Mouse (Mus musculus) embryonic facial prominence, embryonic 15.5 days (tissue): ENCODE measurements at regions not wholly inside any gene's neighbourhood (a gene's known extent, or its start where the extent isn't known, plus 50 kb on each side); places are given as distances from the start of the nearest gene placed in this dataset.
"Not testable (repeated sequence)": the region's sequence is repeated elsewhere in the genome, so short reads cannot be mapped to it uniquely, and the experiment has no call there.

Source experiments
- ATAC-seq: fragments of 200-750 bp; cut with Nextera tagmentation; 2 replicates; pipeline ENCODE4 v1.8.0; 2017; ENCODE audit warnings: low read depth, moderate TSS enrichment; ENCODE audit not compliant: insufficient number of reproducible peaks, low FRiP score, low TSS enrichment
- H3K27ac ChIP-seq: fragments of 300-500 bp; sonication (generic); replicated peaks from 2 replicates; pipeline ENCODE4 v1.5.1; 2015; ENCODE audit warnings: mild to moderate bottlenecking, inconsistent platforms
- H3K27me3 ChIP-seq: fragments of 300-500 bp; sonication (generic); 2 replicates; pipeline ENCODE4 v1.6.1; 2015; ENCODE audit warnings: inconsistent platforms
- H3K36me3 ChIP-seq: fragments of 300-500 bp; sonication (generic); 2 replicates; pipeline ENCODE4 v1.6.1; 2015; ENCODE audit warnings: mild to moderate bottlenecking, inconsistent platforms
- H3K4me1 ChIP-seq: fragments of 300-500 bp; sonication (generic); 2 replicates; pipeline ENCODE4 v1.6.1; 2015; ENCODE audit warnings: inconsistent platforms
- H3K4me2 ChIP-seq: fragments of 300-500 bp; sonication (generic); replicated peaks from 2 replicates; pipeline ENCODE4 v1.6.1; 2015; ENCODE audit warnings: mild to moderate bottlenecking, inconsistent platforms
- H3K4me3 ChIP-seq: fragments of 300-500 bp; sonication (generic); replicated peaks from 2 replicates; pipeline ENCODE4 v1.5.1; 2015; ENCODE audit warnings: mild to moderate bottlenecking, inconsistent platforms
- H3K9ac ChIP-seq: fragments of 300-500 bp; sonication (generic); 2 replicates; pipeline ENCODE4 v1.6.1; 2015; ENCODE audit warnings: inconsistent platforms
- H3K9me3 ChIP-seq: fragments of 300-500 bp; sonication (generic); replicated peaks from 2 replicates; pipeline ENCODE4 v1.6.1; 2016; ENCODE audit warnings: inconsistent platforms
- WGBS: fragments of 180-500 bp; shearing (Covaris S2); methylation state at CpG from one replicate; pipeline ENCODE4 v1.1.7; 2015; 5-methylcytosine and 5-hydroxymethylcytosine counted together

- ATAC-seq, result no peak
- Histone ChIP-seq H3K9ac (no peak overlapping the region), H3K4me2 (no peak overlapping the region), H3K27ac (0 out of 2 replicates have a peak overlapping the region, but pooled peaks have one; percentile 34), H3K4me3 (no peak overlapping the region), H3K27me3 (no peaks in the 10 kb centered on the region), H3K36me3 (no peaks in the 10 kb centered on the region), H3K9me3 (no peaks in the 10 kb centered on the region), H3K4me1 (peaks cover 25% of the 10 kb centered on the region)
- WGBS, result 76% methylated on average over 3 of the region's 3 CpGs
Observed at GRCm38 (mm10) chr12:16378501-16378900, 232.3 kb downstream of the Lpin1 start.

DNA sequence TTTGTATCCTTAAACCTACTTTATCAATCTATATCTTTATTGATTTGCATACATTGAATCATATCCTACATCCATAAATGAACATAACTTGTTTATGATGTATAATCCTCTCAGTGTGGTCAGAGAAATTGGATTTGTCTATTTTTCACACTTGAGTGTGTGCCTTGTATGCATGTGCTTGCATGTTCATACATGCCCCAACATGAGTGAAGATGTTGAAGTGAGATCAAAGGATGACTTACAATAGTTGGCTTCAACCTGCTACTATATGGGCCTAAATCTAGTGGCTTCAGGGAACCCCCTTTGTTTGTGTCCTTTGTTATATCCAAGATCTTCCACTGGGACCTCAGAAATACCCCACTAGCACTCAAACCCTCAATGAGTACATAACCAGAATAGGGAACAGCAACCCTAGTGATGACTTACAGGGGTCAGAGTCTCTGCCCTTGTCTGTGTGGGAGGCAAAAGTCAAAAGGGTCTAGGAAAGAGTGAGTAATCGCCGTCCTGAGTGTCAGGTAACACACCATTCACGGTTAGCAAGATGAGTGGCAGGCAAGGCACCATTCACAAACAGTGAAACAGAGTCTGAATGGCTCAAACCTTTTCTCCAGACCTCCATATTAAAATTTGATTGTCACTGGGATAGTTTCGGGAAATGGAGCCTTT is 236.3 kb downstream of the Lpin1 start:
- 62% methylated on average over 4 of the region's 4 CpGs for WGBS
- H3K27me3 ChIP-seq, result no peaks in the 10 kb centered on the region
- H3K4me1 ChIP-seq, result no peaks in the 10 kb centered on the region
- H3K4me2 ChIP-seq, result no peak overlapping the region
- H3K27ac ChIP-seq, result no peak overlapping the region
- ATAC-seq, result no peak
- H3K9me3 ChIP-seq, result no peaks in the 10 kb centered on the region
- H3K36me3 ChIP-seq, result no peaks in the 10 kb centered on the region
- H3K9ac ChIP-seq, result no peak overlapping the region
- H3K4me3 ChIP-seq, result no peak overlapping the region

GRCm38 (mm10) chr12:16370061-16370460 is 240.7 kb downstream of the Lpin1 start:
- Histone ChIP-seq H3K9me3 (no peaks in the 10 kb centered on the region), H3K4me2 (no peak overlapping the region), H3K4me3 (no peak overlapping the region), H3K9ac (no peak overlapping the region), H3K4me1 (no peaks in the 10 kb centered on the region), H3K27ac (no peak overlapping the region), H3K36me3 (no peaks in the 10 kb centered on the region), H3K27me3 (no peaks in the 10 kb centered on the region)
- WGBS, result 65% methylated on average over 7 of the region's 7 CpGs
- no peak for ATAC-seq

DNA sequence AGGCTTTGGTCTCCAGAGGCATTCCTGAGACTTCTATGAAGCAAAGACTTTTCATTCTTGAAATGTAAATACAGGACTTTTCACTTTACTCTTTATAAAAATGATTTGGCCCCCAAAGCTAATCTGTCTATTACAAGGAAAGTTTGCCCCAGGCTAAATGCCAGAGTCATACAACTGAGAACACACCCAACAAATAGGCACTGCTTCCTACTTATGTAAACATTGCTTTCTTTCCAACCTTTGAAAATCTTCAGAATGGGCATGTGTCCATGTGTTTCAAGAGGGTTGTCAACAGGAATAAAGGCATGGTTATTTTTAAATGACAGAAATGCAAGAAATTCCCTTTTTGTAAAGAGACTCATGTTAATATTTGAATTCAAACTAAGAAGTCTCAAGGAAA is 248.4 kb downstream of the Lpin1 start:
- Histone ChIP-seq H3K4me3 (no peak overlapping the region), H3K4me1 (no peaks in the 10 kb centered on the region), H3K27ac (0 out of 2 replicates have a peak overlapping the region, but pooled peaks have one; percentile 60), H3K4me2 (no peak overlapping the region), H3K9me3 (0 out of 2 replicates have a peak, but pooled peaks cover 4% of the 10 kb centered on the region), H3K27me3 (no peaks in the 10 kb centered on the region), H3K36me3 (no peaks in the 10 kb centered on the region), H3K9ac (no peak overlapping the region)
- no peak for ATAC-seq

DNA sequence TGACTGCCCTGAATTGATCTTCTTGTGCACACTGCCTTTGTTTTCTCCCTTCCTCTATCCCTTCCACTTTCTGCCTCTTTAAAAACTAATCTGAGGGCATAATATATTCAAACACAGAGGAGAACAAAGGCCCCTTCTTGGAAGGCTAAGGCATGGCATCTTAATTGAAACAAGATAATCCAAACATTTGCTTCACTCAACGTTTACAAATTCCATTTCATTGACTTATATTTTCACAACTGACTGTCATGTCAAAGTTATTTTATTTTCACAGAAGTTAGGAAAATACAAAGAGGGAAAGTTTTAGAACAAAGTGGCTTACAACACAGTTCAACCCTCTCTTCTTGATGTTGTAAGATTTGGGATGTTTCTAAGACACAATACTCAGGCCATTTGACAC is 251.9 kb downstream of the Lpin1 start:
- Histone ChIP-seq H3K36me3 (no peaks in the 10 kb centered on the region), H3K4me1 (no peaks in the 10 kb centered on the region), H3K9ac (no peak overlapping the region), H3K4me3 (no peak overlapping the region), H3K27ac (no peak overlapping the region), H3K27me3 (no peaks in the 10 kb centered on the region), H3K4me2 (no peak overlapping the region), H3K9me3 (0 out of 2 replicates have a peak, but pooled peaks cover 4% of the 10 kb centered on the region)
- 7% methylated on average over 1 of the region's 1 CpGs for WGBS
- ATAC-seq, result no peak

DNA sequence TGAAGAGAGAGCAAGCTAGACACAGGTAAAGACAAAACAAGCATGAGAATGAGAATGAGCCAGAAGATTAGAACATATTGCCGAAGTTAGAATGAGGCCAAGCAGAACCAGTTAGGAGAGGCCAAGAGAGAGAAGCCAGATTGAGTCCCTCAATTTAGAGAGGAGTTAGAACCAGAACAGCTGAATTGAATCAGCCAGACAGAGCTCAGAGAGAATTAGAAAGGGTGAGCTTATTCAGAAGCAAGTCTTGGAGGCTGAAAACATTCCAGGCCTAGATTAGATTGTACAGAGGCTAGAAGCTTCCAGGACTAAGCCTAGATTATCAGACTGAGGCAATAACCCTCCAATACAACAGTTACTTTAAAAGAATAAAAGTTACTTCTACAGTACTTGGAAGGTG is 256.1 kb downstream of the Lpin1 start:
- Histone ChIP-seq H3K4me2 (no peak overlapping the region), H3K27me3 (no peaks in the 10 kb centered on the region), H3K36me3 (no peaks in the 10 kb centered on the region), H3K9me3 (no peaks in the 10 kb centered on the region), H3K27ac (no peak overlapping the region), H3K9ac (no peak overlapping the region), H3K4me1 (no peaks in the 10 kb centered on the region), H3K4me3 (no peak overlapping the region)
- ATAC-seq, result no peak
- 72% methylated on average over 1 of the region's 1 CpGs for WGBS

GRCm38 (mm10) chr12:16351751-16352150 is 259.0 kb downstream of the Lpin1 start:
- Histone ChIP-seq H3K4me2 (no peak overlapping the region), H3K9ac (no peak overlapping the region), H3K4me1 (no peaks in the 10 kb centered on the region), H3K9me3 (no peaks in the 10 kb centered on the region), H3K27ac (no peak overlapping the region), H3K27me3 (no peaks in the 10 kb centered on the region), H3K4me3 (no peak overlapping the region), H3K36me3 (no peaks in the 10 kb centered on the region)
- no peak for ATAC-seq

DNA sequence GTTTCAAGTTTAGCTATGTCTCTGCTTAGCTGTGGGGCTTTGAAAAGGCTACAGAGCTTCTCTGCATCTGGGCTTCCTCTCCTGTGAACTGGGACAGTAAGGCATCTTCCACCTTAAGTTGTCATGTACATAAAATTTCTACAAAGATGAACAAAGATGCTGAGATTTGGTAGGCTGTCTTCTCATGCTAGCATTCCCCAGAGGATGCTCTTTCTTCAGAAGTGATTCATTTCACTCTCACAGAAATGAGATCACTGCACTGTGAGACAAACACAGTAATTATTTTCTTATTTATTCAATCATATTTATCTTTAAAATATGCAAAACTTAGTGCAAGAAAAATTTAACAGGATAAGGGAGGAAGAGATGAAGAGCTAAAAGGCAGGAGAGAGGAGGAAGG is 261.5 kb downstream of the Lpin1 start:
- no peaks in the 10 kb centered on the region for H3K36me3 ChIP-seq
- no peak overlapping the region for H3K4me3 ChIP-seq

DNA sequence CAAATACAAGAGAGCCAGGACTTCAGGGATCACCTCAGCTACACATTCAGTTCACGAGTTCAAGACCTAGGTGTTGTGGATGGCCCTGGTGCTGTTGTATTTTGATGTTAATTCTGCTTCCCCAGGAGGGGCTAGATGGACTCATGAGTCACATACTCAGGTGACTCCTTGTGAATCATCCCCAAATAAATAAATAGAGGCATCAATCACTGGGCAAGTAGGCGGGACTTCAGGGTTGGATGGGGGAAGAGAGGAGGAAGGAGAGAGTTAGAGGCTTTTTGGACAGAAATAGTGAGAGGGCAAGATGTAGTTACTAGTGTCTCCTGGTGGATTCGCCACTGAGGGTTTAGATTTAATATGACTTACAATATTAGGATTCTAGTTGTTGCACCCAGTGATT is 266.7 kb downstream of the Lpin1 start:
- H3K4me2 ChIP-seq, result no peak overlapping the region
- no peak for ATAC-seq
- H3K36me3 ChIP-seq, result no peaks in the 10 kb centered on the region
- no peaks in the 10 kb centered on the region for H3K27me3 ChIP-seq
- H3K9ac ChIP-seq, result no peak overlapping the region
- no peak overlapping the region for H3K4me3 ChIP-seq
- WGBS, result 83% methylated on average over 3 of the region's 3 CpGs
- H3K4me1 ChIP-seq, result no peaks in the 10 kb centered on the region
- H3K27ac ChIP-seq, result no peak overlapping the region
- H3K9me3 ChIP-seq, result no peaks in the 10 kb centered on the region

More for the DNA sequence above, 261.5 kb downstream of the Lpin1 start:
- H3K9me3 ChIP-seq, result no peaks in the 10 kb centered on the region
- no peak overlapping the region for H3K4me2 ChIP-seq
- H3K4me1 ChIP-seq, result no peaks in the 10 kb centered on the region
- ATAC-seq, result no peak
- H3K9ac ChIP-seq, result no peak overlapping the region
- H3K27ac ChIP-seq, result no peak overlapping the region
- no peaks in the 10 kb centered on the region for H3K27me3 ChIP-seq

DNA sequence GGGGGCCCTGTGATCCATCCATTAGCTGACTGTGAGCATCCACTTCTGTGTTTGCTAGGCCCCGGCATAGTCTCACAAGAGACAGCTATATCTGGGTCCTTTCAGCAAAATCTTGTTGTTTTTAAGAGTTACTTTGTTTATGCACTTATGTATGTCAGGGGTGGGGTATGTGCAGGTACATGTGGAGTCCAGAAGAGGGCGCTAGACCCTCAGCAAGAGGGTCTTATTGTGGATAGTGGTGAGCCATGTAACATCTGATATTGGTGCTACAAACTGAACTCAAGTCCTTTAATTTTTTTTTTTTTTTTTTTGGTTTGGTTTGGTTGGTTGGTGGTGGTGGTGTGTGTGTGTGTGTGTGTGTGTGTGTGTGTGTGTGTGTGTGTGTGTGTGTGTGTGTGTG is 268.7 kb downstream of the Lpin1 start:
- 46% methylated on average over 2 of the region's 2 CpGs for WGBS
- H3K4me3 ChIP-seq, H3K4me2 ChIP-seq, H3K9ac ChIP-seq, H3K36me3 ChIP-seq, ATAC-seq, H3K27ac ChIP-seq, H3K9me3 ChIP-seq, H3K4me1 ChIP-seq, H3K27me3 ChIP-seq: not testable (repeated sequence)

- Histone ChIP-seq H3K4me2 (no peak overlapping the region), H3K4me3 (no peak overlapping the region), H3K4me1 (no peaks in the 10 kb centered on the region), H3K36me3 (no peaks in the 10 kb centered on the region), H3K27me3 (no peaks in the 10 kb centered on the region), H3K9ac (no peak overlapping the region), H3K9me3 (no peaks in the 10 kb centered on the region), H3K27ac (no peak overlapping the region)
- 90% methylated on average over 3 of the region's 3 CpGs for WGBS
- ATAC-seq, result no peak
Observed at GRCm38 (mm10) chr12:16331456-16331855, 279.3 kb downstream of the Lpin1 start.

- H3K36me3 ChIP-seq, result no peaks in the 10 kb centered on the region
- no peaks in the 10 kb centered on the region for H3K27me3 ChIP-seq
- no peak overlapping the region for H3K27ac ChIP-seq
- ATAC-seq, result no peak
- no peak overlapping the region for H3K4me2 ChIP-seq
- no peak overlapping the region for H3K4me3 ChIP-seq
- no peak overlapping the region for H3K9ac ChIP-seq
- no peaks in the 10 kb centered on the region for H3K9me3 ChIP-seq
- no peaks in the 10 kb centered on the region for H3K4me1 ChIP-seq
- WGBS, result 51% methylated on average over 2 of the region's 2 CpGs
Observed at GRCm38 (mm10) chr12:16329129-16329528, 281.6 kb downstream of the Lpin1 start.
